Mouse (Mus musculus): Measurements from ENCODE around the gene Agpat4. TPM values are rescaled to one million over a fixed set of nuclear protein-coding genes. Genes with fewer than 3 reads are reported as not detected.
"Not testable (repeated sequence)": the region's sequence is repeated elsewhere in the genome, so short reads cannot be mapped to it uniquely, and the experiment has no call there.

Agpat4 gene
- polyA plus RNA-seq, 1 experiment from 2014 or later = 65.7 TPM

DNA sequence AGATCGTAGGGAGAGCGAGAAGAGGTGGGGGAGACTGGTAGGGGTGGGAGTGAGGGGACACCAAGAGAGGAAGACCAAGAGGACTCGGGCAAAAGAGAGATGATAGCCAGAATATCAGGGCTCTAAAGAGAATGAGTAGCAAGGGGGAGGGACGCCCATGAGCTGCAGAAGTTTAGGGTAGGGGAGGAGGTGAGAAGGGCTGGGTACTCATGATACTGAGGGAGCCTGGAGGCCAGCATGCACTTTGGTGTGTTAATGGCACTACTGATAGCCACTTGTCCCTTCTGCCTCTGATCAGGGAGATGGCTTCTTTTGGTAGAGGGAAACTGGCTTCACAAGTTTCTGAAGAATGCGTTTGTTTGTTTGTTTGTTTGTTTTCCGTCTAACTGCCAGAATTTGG lies 13.8 kb upstream of the Agpat4 start:
- ATAC-seq (replicated peaks) = no peak
- H3K4me1 ChIP-seq = no peaks in the 10 kb centered on the region
- H3K36me3 ChIP-seq (replicated peaks) = no peaks in the 10 kb centered on the region
- no peak overlapping the region for H3K9ac ChIP-seq
- H3K9me3 ChIP-seq = no peaks in the 10 kb centered on the region
- H3K4me2 ChIP-seq = no peak overlapping the region
- no peaks in the 10 kb centered on the region for H3K27me3 ChIP-seq (replicated peaks)
- no peak overlapping the region for H3K27ac ChIP-seq
- WGBS = 91% methylated on average over 6 of the region's 6 CpGs
- H3K4me3 ChIP-seq = no peak overlapping the region

DNA sequence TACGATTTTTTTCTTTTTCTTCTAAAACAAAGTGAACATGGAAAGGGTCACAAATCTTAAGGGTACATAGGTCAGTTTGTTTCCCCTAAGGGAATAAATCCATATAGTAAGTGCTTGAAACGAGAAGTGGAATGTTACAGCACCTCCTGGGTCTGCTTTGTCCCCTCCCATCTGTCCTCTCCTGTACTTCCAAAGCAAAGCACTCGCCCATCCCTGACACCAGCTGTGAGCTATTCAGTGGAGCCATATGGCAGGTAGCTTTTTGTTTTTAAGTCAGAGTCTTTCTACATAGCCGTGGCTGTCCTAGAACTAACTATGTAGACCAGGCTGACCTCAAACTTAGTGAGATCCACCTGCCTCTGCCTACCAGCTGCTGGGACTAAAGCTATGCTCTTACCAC lies 12.2 kb upstream of the Agpat4 start:
- no peak for ATAC-seq (replicated peaks)
- H3K9ac ChIP-seq = no peak overlapping the region
- no peaks in the 10 kb centered on the region for H3K4me1 ChIP-seq
- no peaks in the 10 kb centered on the region for H3K36me3 ChIP-seq (replicated peaks)
- H3K4me3 ChIP-seq = no peak overlapping the region
- H3K4me2 ChIP-seq = no peak overlapping the region
- no peaks in the 10 kb centered on the region for H3K27me3 ChIP-seq (replicated peaks)
- WGBS = 50% methylated on average over 4 of the region's 4 CpGs
- no peaks in the 10 kb centered on the region for H3K9me3 ChIP-seq
- H3K27ac ChIP-seq = no peak overlapping the region

DNA sequence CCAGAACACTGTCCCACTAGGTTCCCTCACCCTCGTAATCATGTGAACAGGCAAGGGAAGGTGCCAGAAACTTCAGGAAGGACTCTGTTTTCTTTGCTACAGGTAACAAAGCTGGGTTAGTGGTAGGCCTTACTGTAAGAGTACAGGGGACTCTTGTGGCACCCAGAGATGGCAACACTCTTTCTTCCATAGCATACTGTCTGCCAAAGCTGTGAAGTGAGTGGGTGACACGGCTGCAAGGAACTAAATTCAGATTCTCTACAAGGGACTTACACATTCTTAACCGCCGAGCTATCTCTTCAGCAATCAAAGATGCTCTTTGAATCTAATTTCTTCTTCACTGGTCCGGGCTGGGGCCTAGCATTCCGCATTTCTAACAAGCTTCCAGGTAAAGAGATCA lies 4.9 kb upstream of the Agpat4 start:
- Histone ChIP-seq H3K36me3 (replicated peaks) (no peaks in the 10 kb centered on the region), H3K9ac (no peak overlapping the region), H3K27me3 (replicated peaks) (no peaks in the 10 kb centered on the region), H3K4me3 (no peak overlapping the region), H3K27ac (no peak overlapping the region), H3K4me2 (no peak overlapping the region), H3K9me3 (no peaks in the 10 kb centered on the region), H3K4me1 (peaks cover 6% of the 10 kb centered on the region)
- ATAC-seq (replicated peaks) = no peak
- 93% methylated on average over 6 of the region's 6 CpGs for WGBS

DNA sequence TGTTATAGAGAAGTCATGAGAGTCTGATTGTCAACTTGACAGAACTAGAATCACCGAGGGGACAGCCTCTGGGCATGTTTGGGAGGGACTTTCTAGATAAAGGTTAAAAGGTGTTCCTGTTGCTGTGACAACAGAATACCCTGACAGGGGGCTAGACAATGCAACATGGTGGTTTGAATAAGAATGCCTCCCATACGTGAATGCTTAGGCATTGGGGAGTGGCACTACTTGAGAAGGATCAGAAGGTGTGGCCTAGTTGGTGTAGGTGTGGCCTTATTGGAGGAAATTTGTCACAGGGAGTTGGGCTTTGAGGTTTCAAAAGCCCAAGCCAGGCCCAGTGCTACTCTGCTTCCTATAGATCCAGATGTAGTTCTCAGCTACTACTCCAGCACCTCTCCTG lies 3.4 kb upstream of the Agpat4 start:
- peaks cover 8% of the 10 kb centered on the region for H3K4me1 ChIP-seq
- WGBS = 71% methylated on average over 2 of the region's 2 CpGs
- H3K4me2 ChIP-seq = no peak overlapping the region
- no peak overlapping the region for H3K4me3 ChIP-seq
- no peak for ATAC-seq (replicated peaks)
- no peaks in the 10 kb centered on the region for H3K27me3 ChIP-seq (replicated peaks)
- no peak overlapping the region for H3K9ac ChIP-seq
- H3K9me3 ChIP-seq = no peaks in the 10 kb centered on the region
- H3K27ac ChIP-seq = no peak overlapping the region
- H3K36me3 ChIP-seq (replicated peaks) = no peaks in the 10 kb centered on the region

DNA sequence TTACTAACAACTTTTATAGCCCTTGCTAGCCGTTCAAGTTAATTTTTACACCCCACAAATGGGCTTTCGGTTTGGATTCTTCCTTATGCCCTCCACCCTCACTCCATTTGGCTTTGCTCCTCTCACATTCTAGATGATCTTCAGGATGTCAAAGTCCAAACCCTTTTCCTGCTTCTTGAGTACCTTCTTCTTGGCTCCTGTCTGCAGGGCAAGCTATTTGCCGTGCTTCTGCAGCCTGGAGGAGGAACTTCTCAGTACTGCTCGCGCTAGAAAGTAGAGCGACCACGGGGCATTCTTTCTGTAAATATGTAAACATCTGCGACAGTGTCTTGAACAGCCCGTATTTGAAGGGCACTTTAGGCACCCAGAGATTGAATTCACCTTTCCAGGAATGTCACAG lies 373 bp upstream of the Agpat4 start:
- Histone ChIP-seq H3K9ac (peak overlapping the region; percentile 70), H3K27me3 (replicated peaks) (no peaks in the 10 kb centered on the region), H3K36me3 (replicated peaks) (no peaks in the 10 kb centered on the region), H3K4me3 (peak overlapping the region; percentile 60), H3K4me2 (peak overlapping the region; percentile 94), H3K9me3 (no peaks in the 10 kb centered on the region), H3K27ac (peak overlapping the region; percentile 89; the same call in 1 of the 2 replicates), H3K4me1 (peaks cover 23% of the 10 kb centered on the region)
- 8% methylated on average over 9 of the region's 9 CpGs for WGBS
- no peak for ATAC-seq (replicated peaks)

DNA sequence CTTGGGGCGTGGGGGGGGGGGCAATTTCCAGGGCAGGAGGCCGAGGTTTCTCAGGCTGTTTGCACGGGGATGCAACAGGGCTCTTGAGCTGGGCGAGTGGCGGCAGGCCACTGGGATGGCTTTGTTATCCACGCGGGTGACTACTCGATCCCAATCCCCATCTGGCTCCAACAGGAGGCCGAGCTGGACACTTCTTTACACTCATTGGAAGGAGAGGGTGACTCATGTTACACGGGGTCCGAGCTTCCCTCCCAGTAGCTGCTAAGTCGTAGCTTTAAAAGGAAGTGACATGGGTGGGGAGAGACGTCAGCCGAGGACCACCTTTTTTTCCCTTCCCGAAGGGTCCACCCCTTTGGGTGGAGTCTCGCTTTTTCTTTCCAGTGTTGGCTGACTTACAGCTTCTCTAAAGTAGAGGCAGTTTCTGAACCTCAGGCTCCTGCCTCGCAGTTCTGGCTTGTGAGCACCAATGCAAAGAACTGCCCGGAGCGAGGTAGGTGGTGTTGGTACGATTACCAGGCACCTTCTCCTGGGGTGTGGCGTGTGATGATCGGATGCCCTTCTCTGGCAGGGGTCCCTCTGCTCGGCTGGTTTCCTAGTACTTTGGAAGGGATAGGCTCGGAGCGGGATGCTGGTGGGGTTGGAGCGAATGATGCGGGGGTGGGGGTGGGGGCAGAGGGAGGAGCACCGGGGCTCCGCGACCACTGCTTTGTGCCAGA lies 580 bp downstream of the Agpat4 start:
- Histone ChIP-seq H3K9me3 (no peaks in the 10 kb centered on the region), H3K4me1 (peaks cover 23% of the 10 kb centered on the region), H3K9ac (peak overlapping the region; percentile 70), H3K27me3 (replicated peaks) (no peaks in the 10 kb centered on the region), H3K4me2 (peak overlapping the region; percentile 94), H3K27ac (peak overlapping the region; percentile 89), H3K36me3 (replicated peaks) (peaks cover 2% of the 10 kb centered on the region; the same call in 1 of the 2 replicates), H3K4me3 (peak overlapping the region; percentile 60)
- WGBS = under 1% methylated on average over 30 of the region's 30 CpGs
- ATAC-seq (replicated peaks) = peak; percentile 94

DNA sequence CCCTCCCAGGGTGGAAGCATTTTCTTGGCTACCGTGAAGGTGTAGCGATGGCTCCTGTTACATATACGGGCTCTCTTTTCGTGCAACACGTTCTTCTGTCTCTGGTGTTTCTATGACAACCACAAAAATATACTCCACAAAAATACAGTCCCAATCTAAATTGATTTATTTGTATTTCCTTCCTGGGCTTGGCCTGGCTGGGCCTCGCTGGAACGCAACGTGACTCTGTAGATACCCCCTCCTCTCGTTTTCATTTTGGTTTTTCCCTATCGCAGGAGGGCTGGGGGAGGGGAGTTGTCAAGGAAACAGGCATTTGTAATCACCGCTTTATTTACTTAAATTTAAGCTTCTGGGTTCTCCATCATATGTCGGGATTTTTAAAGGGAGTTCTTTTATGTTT lies 1.2 kb downstream of the Agpat4 start:
- Histone ChIP-seq H3K27ac (peak overlapping the region; percentile 89), H3K4me1 (peaks cover 23% of the 10 kb centered on the region), H3K9me3 (no peaks in the 10 kb centered on the region), H3K27me3 (replicated peaks) (no peaks in the 10 kb centered on the region), H3K4me2 (peak overlapping the region; percentile 94), H3K36me3 (replicated peaks) (peaks cover 7% of the 10 kb centered on the region; the same call in 1 of the 2 replicates), H3K4me3 (peak overlapping the region; percentile 60), H3K9ac (peak overlapping the region; percentile 70)
- WGBS = 0% methylated on average over 12 of the region's 12 CpGs
- peak; percentile 76 for ATAC-seq (replicated peaks)

DNA sequence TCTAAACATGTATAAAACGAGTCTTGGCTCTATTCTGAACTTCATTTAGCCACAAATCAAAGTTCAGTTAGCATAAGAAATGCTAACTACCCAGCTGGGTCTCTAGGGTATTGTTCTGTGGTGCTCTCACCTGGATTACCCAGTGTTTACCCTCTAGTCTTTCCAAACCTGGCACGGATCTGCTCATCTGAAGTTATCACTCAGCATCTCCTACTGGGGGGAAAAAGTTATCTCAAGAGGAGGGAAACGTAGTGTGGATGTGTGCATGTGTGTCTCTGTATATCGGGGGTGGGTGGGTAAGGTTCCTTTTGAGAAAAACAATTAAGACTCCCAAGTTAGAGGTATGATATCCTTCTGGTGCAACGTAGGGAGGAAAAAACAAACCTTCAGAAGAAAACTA lies 1.8 kb downstream of the Agpat4 start:
- H3K9ac ChIP-seq = peak overlapping the region; percentile 70; the same call in 1 of the 2 replicates
- peak overlapping the region; percentile 94 for H3K4me2 ChIP-seq
- H3K36me3 ChIP-seq (replicated peaks) = peaks cover 10% of the 10 kb centered on the region; the same call in 1 of the 2 replicates
- peaks cover 23% of the 10 kb centered on the region for H3K4me1 ChIP-seq
- H3K27me3 ChIP-seq (replicated peaks) = no peaks in the 10 kb centered on the region
- ATAC-seq (replicated peaks) = no peak
- H3K9me3 ChIP-seq = no peaks in the 10 kb centered on the region
- 21% methylated on average over 5 of the region's 5 CpGs for WGBS
- peak overlapping the region; percentile 60 for H3K4me3 ChIP-seq
- H3K27ac ChIP-seq = 0 out of 2 replicates have a peak overlapping the region, but pooled peaks have one; percentile 89

DNA sequence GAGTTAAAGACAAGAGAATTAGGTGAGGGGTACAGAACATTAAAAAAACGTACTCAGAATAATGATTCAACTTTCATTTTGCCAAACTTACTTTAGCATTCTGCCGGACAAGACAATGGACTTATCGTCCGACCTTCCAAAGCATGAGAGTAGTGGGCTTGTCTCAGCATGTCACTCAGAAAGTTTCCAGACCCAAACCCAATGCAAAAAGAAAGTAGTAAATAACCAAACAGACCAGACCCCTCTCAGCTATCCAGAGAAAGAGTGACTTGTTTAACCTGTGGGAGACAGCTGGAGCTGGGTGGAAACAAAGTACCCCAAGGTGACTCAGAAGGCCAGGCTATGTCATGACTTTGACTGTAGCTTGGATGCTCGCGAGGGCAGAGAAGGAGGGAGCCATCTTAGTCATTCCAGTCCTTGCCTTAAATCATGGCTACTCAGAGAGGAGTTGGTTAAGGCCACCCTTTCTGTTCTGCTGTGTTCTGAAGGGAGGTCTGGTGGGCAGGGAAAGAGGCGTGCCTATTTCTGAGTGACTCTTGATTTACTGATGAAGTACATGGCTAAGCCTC lies 2.8 kb downstream of the Agpat4 start:
- Histone ChIP-seq H3K9ac (no peak overlapping the region), H3K4me3 (no peak overlapping the region), H3K36me3 (replicated peaks) (peaks cover 10% of the 10 kb centered on the region; the same call in 1 of the 2 replicates), H3K4me1 (peaks cover 23% of the 10 kb centered on the region), H3K4me2 (0 out of 2 replicates have a peak overlapping the region, but pooled peaks have one; percentile 94), H3K27ac (no peak overlapping the region), H3K27me3 (replicated peaks) (no peaks in the 10 kb centered on the region), H3K9me3 (no peaks in the 10 kb centered on the region)
- no peak for ATAC-seq (replicated peaks)
- WGBS = 91% methylated on average over 7 of the region's 7 CpGs

DNA sequence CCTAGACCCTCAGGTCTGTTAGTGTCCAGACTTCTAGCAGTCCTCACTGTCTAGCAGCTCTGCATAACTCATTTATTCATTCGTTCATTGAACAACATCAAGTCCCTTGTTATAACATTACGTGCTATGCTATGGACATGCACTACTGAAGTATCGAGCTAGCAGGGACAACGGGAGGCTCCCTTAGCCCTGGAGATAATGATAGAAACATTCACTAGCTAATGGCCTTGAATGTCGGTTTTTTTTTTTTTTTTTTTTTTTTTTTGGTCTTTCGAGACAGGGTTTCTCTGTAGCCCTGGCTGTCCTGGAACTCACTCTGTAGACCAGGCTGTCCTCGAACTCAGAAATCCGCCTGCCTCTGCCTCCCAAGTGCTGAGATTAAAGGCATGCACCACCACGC lies 3.8 kb downstream of the Agpat4 start:
- ATAC-seq (replicated peaks); H3K4me2 ChIP-seq; H3K27ac ChIP-seq; H3K36me3 ChIP-seq (replicated peaks); H3K9me3 ChIP-seq; H3K27me3 ChIP-seq (replicated peaks); H3K9ac ChIP-seq; H3K4me3 ChIP-seq: not testable (repeated sequence)
- peaks cover 23% of the 10 kb centered on the region for H3K4me1 ChIP-seq
- WGBS = 93% methylated on average over 9 of the region's 9 CpGs

DNA sequence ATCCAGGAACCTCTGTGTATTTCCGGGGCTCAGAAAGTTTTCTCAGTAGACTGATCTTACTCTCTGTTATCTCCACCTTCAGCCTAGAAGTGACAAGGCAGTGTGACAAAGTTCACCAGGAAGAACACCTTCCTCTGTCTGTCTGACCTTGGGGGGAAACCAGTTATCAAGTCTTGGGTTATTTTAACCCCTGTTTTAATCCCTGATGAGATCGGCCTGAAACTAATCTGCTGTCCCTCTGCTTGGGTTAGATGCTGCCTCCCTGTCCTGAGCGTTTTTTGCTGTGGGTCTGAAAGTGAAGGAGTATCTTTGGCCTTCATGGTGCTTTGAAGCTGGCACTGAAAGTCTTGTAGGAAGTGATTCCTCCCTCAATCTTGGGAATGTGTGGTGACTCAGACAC lies 4.7 kb downstream of the Agpat4 start:
- Histone ChIP-seq H3K4me2 (no peak overlapping the region), H3K9me3 (no peaks in the 10 kb centered on the region), H3K27ac (no peak overlapping the region), H3K4me1 (peaks cover 19% of the 10 kb centered on the region), H3K27me3 (replicated peaks) (no peaks in the 10 kb centered on the region), H3K4me3 (no peak overlapping the region), H3K36me3 (replicated peaks) (peaks cover 10% of the 10 kb centered on the region; the same call in 1 of the 2 replicates), H3K9ac (no peak overlapping the region)
- WGBS = 90% methylated on average over 3 of the region's 3 CpGs
- ATAC-seq (replicated peaks) = no peak

DNA sequence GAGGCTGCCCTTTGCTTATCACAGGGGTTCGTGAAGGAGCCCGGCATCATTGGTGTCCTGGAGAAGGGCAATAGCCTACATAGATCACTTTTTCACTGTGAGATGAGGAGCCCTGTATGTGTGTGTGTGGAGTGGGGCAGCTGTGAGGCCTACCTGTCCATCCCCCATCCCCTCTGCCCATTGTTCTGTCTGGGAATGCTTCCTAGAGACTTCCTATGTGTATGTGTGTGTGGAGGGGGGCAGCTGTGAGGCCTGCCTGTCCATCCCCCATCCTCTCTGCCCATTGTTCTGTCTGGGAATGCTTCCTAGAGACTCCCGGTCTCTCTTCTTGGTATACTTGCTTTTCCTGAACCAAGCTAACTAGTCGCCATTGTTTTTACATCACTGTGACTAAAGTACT lies 8.6 kb downstream of the Agpat4 start:
- Histone ChIP-seq H3K9me3 (no peaks in the 10 kb centered on the region), H3K4me3 (no peak overlapping the region), H3K27me3 (replicated peaks) (no peaks in the 10 kb centered on the region), H3K4me2 (no peak overlapping the region), H3K27ac (no peak overlapping the region), H3K36me3 (replicated peaks) (peaks cover 10% of the 10 kb centered on the region; the same call in 1 of the 2 replicates), H3K9ac (no peak overlapping the region), H3K4me1 (no peaks in the 10 kb centered on the region)
- ATAC-seq (replicated peaks) = no peak
- 80% methylated on average over 4 of the region's 4 CpGs for WGBS

DNA sequence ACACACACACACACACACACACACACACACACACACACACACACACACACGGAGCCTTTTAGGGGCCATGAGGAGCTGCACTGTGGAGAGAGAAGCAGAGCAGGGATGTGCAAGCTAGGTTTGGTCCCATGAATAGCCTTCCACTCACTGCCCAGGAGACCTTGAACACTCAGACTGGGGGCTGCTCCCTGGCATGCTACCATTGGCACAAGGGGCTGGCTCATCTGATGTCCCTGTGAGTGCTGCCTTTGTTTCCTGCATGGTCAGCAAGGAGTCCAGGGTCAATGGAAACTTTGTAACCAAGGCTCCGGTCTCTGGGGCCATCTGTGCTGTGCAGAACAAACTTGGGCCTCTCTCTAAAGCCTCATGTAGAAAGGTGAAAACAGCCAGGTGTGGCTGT lies 10.5 kb downstream of the Agpat4 start:
- Histone ChIP-seq H3K4me1 (no peaks in the 10 kb centered on the region), H3K9me3 (no peaks in the 10 kb centered on the region), H3K27ac (no peak overlapping the region), H3K4me2 (no peak overlapping the region), H3K9ac (no peak overlapping the region), H3K4me3 (no peak overlapping the region), H3K36me3 (replicated peaks) (peaks cover 9% of the 10 kb centered on the region; the same call in 1 of the 2 replicates), H3K27me3 (replicated peaks) (no peaks in the 10 kb centered on the region)
- ATAC-seq (replicated peaks) = no peak
- WGBS = 88% methylated on average over 2 of the region's 2 CpGs
